Mouse (Mus musculus) adrenal gland, adult 8-10 months (tissue): ENCODE data around the gene Ppp2r3c. TPM values are rescaled to one million over a fixed set of nuclear protein-coding genes. Genes with fewer than 3 reads are reported as not detected.
"Not testable (repeated sequence)": the region's sequence is repeated elsewhere in the genome, so short reads cannot be mapped to it uniquely, and the experiment has no call there.

ENCODE experiments used
- DNase-seq: peaks from one replicate; pipeline ENCODE4 v3.0.0; 2022
- total RNA-seq, 4 experiments: library from RNA; stranded (reverse); gene quantifications; 2 replicates each; pipeline ENCODE4 v1.2.4; 2022

Gene Ppp2r3c
- total RNA-seq: 10 to 100 TPM in 3 of 4 experiments, 1 to 10 TPM in 1; 8.6 to 15.4 (median 12.0) TPM

DNA sequence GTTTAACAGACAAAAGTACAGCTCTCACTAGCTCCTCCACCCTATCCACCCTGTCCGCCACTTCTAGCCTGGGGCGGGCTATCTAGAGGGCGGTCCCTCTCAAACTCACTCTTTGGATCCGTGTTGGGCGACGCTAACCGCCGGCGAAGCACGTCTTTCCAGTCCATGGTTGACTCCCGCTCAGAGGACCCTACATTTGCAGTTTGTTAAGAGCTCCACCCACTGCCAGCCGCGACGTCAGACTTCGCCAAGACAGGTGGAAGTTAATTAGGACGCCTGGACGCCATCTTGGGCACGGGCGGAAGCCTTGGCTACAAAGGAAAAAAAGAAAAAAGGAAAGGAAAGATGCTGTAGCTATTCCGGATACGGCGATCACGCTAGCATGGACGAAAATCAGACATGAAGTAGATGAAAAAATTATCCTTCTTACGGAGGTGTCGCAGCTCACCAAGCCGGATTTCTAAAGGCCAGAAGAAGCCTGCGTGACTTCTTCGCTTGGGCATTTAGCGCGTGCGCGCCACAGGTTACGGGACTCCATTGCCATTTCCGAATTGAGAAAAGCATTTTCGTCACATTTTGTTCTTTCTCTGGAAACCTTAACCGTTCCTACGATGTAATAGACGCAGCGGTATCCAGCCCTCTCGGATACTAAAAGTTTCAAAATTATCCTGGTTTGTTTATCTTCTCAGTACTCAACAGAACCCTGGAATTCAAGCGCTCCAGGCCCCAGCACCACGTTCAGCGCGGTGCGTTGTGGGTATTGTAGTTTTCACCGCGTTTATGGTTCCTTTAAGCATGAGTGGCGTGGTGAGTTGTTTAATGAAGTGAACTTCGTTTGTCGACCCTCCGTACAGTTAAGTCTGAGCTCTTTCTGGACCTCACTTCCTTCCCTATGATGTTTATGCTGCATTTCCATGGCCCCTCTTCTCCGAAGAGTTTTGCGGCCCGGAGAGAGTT, at the start of gene Ppp2r3c:
Gene Ppp2r3c, minus strand, starts transcription at position 514 of the 957 bp plus-strand sequence.
- DNase-seq: peak; percentile 90

DNA sequence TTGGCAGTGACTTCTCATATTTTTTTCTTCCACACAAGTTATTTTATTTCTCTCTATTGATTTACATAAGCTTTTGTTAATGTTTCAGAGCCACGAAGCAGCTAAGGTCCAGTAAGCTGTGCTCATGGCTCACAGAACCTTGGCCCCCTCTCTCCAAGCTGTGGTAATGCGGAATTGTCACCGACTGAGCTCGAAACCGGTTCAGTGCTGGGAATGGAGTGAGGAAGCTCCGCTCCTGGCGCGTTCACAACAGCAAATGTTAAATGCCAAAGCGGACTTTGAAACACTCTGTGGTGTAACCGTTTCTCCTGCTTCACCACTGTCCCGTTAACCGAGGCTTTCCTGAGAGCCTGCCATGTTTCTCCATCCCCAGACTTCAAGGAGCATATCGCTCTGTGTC, 41.8 kb upstream of the Ppp2r3c start:
- DNase-seq: no peak

DNA sequence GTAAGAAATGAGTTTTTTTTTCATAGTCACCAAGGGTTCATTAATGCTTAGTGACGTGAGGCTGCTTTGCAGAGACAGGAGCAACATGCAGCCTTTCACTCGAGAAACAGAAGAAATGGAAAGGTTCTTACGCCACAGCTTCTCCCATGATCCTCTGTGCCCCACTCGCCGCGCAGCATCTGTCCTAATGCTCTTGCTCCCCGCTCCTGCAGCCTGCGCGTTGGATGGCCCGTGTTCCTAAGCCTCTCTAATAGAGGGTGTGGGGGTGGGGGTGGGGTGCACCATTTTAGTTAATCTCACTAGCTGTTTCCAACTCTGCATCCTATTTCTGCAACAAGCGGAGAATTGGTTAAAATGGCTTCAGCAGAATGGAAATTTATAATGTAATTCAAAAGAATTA, 41.2 kb upstream of the Ppp2r3c start:
- no peak for DNase-seq

DNA sequence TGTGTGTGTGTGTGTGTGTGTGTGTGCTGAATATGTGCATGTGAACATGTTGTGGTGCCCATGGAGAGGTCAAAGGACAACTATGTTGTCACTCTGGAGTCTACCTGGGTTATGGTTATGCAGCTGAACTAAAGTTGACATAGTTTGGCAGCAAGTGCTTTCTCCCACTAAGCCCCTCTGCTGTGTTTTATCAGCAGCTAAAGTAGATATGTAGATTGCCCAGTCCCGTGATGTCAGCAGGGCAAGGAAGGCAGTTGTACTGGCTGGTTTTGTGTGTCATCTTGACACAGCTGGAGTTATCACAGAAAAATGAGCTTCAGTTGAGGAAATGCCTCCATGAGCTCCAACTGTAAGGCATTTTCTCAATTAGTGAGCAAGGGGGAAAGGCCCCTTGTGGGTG, 40.2 kb upstream of the Ppp2r3c start:
- not testable (repeated sequence) for DNase-seq

DNA sequence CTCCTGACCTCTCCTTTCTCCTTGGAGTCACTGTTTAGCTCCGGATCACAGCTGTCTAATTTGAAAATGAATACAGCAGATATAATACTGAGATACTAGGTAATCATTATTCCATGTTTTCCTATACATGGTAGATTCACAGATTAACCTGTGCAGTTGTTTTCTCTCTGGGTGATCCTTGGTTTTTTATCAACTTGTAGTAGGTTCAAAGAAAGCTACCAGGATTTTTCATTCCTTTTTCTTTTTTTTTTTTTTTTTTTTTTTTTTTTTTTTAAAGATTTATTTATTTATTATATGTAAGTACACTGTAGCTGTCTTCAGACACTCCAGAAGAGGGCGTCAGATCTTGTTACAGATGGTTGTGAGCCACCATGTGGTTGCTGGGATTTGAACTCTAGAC, 35.7 kb upstream of the Ppp2r3c start:
- not testable (repeated sequence) for DNase-seq

DNA sequence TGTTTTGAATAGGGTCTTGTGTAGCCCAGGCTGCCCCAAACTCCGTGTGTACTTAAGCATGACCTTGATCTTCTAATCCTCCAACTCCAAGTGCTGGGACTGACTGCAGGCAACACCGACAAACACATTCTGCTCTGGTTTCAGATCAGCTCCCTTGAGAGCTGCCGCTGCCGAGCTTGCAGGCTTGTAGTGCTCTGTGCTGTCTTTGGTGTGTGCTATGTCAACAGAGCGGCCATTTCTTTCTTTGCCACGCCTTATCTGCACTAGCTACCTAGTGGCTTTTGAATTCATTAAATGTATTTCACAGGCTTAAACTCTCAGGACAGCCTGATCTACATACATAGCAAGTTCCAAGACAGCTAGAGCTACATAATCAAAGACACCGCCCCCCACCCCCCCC, 30.9 kb upstream of the Ppp2r3c start:
- no peak for DNase-seq

DNA sequence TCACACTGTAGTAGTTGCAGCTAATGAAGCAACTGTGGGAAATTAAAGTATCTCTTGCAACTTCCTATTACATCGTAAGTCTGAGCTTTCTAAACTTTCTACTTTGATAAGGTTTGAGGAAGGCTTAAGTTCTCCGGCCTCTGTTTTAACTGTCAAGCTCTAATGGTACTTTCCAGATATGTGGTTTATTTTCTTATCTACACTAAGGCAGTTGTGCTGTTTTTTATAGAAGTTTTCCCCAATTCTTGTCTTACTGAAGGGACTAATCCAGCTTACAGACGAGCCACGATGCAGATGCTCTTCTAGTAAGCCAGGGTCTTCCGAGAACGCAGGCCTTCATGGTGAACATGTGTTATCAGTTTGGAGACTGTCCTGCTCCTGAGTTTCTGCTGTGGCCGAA, 26.6 kb upstream of the Ppp2r3c start:
- no peak for DNase-seq

DNA sequence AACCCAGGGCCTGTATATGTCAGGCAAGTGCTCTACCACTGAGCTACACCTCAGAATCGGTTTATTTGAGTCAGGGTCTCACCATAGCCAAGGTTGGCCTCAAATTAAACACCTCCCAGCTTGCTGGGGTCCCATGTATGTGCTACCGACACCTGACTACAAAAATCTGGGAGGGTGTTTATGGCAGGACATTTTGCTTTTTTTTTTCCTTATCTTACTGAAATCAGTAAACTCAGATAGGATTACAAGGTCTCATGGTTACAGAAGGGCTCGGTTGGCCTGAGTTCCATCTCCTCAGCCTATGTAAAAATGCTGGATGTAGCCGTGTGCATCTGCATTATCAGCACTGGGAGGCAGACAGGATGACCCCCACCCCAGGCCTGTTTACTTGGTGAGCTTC, 26.0 kb upstream of the Ppp2r3c start:
- DNase-seq: no peak

DNA sequence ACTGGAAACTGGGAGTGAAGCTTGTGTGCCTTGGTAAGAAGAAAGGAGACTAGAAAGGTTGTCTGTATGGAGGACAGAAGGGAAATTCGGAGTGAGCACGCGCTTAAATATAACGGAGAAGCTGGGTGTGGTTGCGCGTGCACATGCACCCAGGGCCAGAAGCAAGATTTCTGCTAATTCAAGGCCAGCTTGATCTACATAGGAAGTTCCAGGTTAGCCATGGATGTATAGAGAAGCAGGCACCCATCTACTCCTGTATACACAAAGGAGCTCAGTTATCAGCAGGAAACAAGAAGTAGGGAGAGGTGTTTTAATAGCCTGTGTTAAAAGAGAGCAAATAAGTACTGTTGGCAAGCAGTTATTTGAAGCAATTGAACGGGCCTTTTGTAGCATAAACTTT, 22.9 kb upstream of the Ppp2r3c start:
- DNase-seq: no peak

DNA sequence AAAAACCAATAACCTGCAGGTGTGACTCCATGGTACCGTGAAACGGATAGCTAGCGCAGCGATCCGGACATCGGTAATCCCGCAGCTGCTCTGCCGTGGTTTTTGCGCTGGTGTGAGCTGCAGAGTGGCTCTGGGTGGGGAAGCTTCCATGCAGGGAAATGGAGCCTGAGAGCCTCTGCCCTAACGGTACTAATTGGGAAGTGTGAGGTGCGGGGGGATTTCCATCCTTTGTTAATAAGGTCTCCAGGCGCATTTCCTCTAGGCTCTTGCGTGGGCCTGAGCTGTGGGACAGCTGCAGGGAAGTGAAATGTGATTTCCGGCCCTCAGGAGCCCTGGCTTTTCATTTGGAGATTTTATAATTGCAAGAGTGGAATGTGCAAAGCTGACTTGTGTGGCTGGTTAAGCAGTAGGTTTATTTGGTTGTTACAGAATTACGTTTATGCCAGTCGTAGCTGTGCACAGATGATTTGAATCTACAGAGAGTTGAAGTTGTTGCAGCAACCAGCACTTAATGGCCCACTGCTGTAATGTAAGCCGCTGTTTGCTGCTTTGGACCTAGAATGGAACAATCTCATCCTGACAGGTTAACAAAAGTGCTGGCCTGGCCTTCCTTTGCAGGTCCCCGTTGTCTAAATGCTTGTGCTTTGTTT, 19.0 kb upstream of the Ppp2r3c start:
- no peak for DNase-seq

DNA sequence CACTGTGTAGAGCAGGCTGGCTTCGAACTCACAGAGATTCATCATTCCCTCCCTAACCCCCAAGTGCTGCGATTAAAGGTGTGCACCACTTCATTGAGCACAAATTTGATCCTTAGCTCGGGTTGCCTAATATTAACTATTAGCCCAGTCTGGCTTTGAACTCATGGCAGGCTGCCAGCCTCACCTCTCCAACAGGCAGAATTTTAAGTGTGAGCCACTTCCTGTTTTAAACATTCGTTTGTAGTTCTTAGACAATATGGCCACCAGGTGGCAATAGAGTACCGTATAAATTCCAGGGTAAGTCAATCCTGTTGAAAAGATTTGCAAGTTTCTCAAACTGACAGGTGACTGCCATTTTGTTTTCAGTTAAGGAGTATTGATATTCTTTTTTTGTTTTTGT, 12.4 kb upstream of the Ppp2r3c start:
- DNase-seq: peak; percentile 36

DNA sequence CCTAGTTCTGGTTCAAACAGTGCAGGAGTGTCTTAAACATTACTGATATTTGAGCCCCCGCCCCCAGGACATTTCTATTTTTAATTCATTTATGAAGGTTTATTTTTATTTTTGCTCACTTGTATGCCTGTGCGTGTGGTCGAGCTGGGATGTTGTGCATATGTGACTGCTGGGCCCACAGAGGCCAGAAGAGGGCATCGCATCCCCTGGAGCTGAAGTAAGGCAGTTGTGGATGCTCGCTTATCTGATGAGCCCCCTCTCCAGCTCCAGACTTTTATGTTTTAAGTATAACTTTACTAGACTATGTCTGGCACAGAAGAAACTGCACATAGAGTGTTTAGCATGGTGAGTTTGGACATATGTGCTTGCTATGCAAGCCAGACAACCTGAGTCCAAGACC, 11.1 kb upstream of the Ppp2r3c start:
- no peak for DNase-seq

DNA sequence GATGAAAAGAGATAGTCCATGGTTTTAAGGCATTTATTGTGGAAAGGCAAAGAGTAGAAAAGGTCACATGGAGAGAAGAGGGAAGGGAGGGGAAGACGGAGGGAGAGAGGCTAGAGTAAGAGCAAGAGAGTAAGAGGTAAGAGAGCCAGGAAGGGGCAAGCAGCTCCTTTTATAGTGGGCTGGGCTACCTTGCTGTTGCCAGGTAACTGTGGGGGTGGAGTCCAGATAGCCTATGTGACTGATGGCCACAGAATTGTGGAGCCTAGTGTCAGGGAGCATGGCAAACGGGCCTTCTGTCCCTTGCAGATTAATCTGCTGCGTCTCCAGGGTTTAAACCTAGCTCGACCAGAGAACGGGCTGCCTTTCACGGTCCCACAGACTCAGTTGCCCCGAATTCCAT, 9.0 kb upstream of the Ppp2r3c start:
- no peak for DNase-seq

DNA sequence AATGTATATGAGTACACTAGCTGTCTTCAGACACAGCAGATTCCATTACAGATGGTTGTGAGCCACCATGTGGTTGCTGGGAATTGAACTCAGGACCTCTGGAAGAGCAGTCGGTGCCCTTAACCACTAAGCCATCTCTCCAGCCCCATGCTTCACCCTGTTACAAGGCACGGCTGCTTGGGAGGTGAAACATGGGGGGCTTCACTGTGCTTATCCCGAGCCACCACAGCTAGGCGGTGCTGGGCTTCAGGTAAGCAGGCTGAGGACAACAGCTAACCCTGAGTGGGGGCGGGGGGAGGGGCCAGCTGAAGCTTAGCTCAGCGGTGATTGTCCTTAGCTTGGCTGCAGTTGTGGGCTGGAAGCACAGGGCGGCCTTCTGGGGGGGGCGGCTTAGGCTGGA, 6.7 kb upstream of the Ppp2r3c start:
- no peak for DNase-seq

DNA sequence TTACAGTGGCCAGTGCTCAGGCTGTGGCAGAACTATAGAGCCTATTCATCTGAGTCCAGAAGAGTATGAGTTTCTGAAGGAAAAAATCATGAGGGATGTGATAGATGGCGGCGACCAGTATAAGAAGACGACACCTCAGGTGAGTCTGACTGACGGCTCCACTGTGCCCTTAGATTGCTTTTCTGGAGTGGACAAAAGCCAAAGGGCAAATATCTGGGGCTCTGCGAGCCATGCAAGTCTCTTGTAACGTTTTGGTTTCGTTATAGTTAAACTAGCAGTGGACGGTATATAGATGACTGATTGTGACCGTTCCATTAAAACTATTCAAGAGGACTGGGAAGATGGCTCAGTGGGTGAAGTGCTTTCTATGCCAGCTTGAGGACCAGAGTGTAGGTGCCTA, 5.9 kb upstream of the Ppp2r3c start:
- DNase-seq: no peak

DNA sequence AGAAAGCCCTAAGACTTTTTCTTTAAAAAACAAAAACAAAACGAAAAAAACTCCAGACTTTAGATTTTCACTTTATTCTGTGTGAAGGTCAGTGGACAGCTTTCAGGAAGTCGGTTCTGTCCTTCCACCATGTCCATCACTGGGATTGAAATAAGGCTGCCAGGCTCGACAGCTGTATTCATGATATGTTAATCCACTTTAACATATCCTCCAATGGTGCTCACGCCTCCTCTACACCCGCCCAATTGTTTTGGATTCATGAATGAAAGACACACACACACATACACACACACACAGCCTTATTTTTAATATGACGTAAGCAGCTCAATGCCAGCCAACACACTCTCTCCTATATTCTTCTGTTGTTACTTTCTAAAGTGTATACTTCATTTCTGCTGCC, 4.8 kb upstream of the Ppp2r3c start:
- DNase-seq: no peak

DNA sequence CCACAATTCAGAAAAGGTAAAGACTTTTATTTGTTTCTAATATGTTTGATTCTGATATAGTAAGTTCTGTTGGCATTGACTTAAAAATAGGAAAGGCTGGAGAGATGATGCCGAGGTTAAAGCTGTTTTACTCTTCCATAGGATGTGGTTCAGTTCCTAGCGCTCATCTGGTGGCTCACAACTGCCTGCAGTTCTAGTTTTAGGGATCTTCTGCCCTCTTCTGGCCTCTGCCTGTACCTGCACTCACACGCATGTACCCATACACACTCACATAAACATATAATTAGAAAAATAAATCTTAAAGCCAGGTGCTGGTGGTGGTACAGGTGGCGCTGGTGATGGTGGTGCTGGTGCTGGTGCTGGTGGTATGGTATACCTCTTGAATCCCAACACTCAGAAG, 3.6 kb upstream of the Ppp2r3c start:
- no peak for DNase-seq

DNA sequence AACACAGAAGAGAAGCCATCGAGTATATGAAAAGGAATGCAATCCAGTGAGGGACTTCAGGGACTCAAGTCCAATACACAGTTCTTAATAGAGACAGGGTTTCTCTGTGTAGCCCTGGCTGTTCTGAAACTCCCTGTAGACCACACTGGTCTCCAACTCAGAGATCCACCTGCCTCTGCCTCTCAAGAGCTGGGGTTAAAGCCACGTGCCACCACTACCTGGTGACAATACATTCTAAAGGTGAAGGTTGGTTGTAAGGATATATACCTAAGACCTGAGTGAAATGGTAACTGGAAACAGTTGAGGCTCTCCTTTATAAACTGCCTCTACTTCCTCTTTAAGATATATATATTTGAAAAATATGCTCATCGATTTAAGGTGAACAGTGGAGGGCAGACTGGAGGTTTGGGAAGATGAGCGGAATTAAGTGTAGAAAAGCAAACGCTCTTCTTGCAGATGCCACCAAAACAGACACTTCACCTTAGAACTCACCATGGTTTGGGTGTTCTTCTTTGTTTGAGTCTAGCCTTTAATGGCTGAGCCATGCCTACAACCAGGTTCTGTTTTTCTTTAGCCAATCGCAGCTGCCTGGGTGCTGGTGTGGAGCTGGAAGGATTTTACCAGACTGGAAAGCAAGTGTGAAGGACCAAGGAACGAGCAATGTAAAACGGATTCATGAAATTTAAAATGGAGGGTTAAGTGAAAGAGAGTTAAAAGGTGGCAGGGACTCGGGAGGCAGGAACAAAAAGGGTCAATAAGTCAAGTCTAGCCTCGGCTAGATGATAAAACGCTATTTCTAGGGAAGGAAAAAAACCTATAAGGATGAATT, 1.1 kb downstream of the Ppp2r3c start:
- no peak for DNase-seq

DNA sequence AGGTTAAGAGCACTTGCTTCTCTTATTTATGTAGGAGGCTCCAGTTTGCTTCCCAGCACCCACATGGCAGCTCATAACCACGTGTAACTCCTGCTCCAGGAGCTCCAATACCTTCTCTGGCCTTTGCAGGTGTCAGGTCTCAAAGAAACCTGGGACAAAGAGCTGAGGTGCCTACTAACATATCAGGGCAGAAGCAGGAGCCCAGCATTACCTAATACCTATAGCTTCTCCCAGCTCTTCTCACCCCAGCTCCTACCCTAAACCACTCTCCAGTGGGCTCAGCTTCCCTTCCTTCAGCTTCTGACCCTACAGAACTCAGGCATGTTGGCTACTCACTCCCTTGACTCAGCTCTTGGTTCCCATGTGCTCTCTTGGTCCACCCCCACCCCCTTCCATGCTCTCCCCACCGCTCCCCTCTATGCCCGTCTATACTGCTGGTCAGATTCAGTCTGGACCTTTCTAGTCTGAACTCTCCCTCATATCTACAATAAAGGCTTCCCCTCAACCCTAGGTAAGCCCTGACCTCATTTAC, 1.9 kb downstream of the Ppp2r3c start:
- DNase-seq: no peak

DNA sequence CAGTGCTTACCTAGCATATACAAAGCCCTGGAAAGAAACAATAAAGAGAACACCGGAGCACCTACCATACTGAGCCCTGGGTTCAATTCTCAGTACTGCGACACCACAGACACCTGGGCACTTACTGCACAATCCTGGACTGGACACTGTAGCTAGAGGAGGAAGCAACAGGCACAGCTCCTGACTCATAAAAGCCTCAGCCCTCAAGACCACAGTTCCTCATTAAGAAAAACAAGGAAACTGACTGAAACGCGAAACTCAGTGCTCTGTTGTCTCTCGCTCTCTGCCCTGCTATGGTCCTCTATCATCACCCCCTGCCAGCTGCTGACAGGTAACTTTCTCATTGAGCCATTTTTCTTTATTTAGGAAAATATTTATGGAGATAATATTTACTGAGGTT, 3.5 kb downstream of the Ppp2r3c start, which contains the start of gene 1110008L16Rik:
Gene 1110008L16Rik, plus strand, starts transcription at position 242 of the 400 bp plus-strand sequence.
- DNase-seq: no peak

DNA sequence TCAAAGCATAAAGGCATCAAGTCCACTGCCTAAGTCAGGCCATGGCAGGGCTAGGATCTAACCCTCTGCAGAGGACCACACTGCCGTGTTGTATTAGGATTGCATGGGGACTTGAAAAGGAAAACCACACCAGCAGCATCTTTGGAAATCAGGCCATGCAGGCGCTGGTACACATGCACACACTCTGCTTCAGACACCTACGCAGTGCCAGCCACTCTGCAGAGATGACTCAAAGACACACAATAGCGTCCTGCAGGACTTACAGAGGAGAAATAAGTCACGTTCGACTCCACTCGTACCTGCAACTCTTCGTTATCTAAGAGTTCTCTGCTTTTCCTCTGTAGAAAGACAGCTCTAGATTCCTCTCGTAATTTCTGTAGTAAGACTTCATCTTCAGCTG, 4.7 kb downstream of the Ppp2r3c start:
- DNase-seq: no peak

DNA sequence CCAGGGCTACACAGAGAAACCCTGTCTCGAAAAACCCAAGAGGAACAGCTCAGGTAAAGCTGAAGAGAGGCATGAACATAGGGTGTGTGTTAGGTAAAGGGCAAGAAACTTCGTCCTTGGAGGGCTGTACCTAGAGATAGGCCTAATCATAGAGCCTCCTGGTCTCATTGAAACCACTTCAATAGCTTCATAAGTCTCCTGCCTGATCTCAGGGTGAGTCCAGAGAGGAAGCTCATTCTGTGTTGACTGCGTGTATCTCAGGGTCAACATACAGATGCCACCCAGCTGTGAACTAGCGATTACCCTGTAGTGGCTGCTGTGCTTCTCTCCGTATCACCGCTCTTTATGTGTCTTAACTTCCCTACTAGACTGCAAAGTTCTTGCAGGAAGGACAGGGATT, 25.2 kb downstream of the Ppp2r3c start:
- not testable (repeated sequence) for DNase-seq

DNA sequence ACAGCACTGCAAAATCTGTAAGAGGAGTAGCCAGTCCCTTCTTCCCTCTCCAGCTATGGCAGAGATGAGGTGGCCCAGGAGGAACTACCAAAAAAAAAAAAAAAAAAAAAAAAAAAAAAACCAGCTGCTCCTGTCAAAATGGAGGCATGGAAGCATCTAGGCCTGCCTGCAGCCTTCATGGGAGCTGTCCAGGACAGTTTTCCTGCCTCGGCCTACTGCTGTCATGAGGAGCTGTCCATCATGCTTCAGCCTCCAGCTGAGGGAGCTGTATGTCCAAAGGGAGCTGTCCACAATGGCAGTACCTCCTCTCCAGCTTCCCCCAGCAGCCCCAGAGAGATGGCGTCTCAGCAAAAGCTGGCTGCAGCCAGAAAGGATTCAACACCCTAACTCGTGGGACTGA, 30.6 kb downstream of the Ppp2r3c start:
- no peak for DNase-seq
